Mouse (Mus musculus) brain, embryonic 14.5 days (tissue): ENCODE measurements around the gene Ascc3.

Experiments
- CTCF ChIP-seq: fragments of 200-500 bp; IDR thresholded peaks from 2 replicates; pipeline ENCODE4 v1.5.1; 2012; ENCODE audit warnings: inconsistent platforms, mild to moderate bottlenecking, moderate library complexity, borderline replicate concordance; ENCODE audit not compliant: insufficient read depth, insufficient read length; ENCODE audit errors: extremely low read depth
- POLR2A ChIP-seq: fragments of 200-500 bp; IDR thresholded peaks from 2 replicates; pipeline ENCODE4 v1.6.1; 2012; ENCODE audit warnings: mild to moderate bottlenecking, inconsistent platforms, borderline replicate concordance; ENCODE audit not compliant: poor library complexity, insufficient read depth, insufficient read length, severe bottlenecking; ENCODE audit errors: extremely low read depth

DNA sequence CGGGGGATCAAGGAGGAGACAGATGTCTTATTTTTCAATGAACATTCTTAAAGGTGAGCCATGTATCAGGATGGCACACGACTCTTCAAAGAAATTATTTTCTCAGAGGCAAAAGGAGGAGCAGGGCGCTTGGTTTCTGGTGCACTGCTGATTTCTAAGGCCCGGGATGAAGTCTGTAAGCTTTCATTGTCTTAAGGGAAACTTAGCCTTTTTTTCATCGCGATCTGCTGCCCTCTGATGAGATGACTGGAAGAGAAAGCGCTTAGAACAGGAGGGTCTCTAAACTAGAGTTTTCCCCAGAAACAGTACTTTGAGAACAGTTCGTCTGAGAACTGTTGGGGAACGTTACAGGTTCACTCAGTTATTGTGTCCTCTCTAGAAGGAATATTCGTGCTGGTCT is 301.1 kb downstream of the Ascc3 start:
- TF ChIP-seq CTCF (no peak), POLR2A (no peak)
